Mouse (Mus musculus) lung, embryonic 14.5 days (tissue): Measurements from ENCODE around the gene Pknox2. TPM values are rescaled to one million over a fixed set of nuclear protein-coding genes. Genes with fewer than 3 reads are reported as not detected.
A peak's percentile ranks its signal among the peaks of the same experiment; 100 is the strongest.

Experiments
- ATAC-seq: fragments of 200-750 bp; cut with Nextera tagmentation; 2 replicates; pipeline ENCODE4 v1.8.0; 2017; ENCODE audit warnings: mild to moderate bottlenecking, moderate TSS enrichment, moderate library complexity; ENCODE audit not compliant: insufficient read depth
- DNase-seq: peaks from one replicate; pipeline ENCODE4 v3.0.0-alpha.2; 2015
- H3K27ac ChIP-seq: fragments of 300-500 bp; sonication (generic); 2 replicates; pipeline ENCODE4 v1.5.1; 2014; ENCODE audit warnings: low read depth, mild to moderate bottlenecking, moderate library complexity
- H3K27me3 ChIP-seq: fragments of 300-500 bp; sonication (generic); 2 replicates; pipeline ENCODE4 v1.6.1; 2014; ENCODE audit warnings: low read length, control low read depth; ENCODE audit not compliant: insufficient read depth
- H3K36me3 ChIP-seq: fragments of 300-500 bp; sonication (generic); 2 replicates; pipeline ENCODE4 v1.6.1; 2014; ENCODE audit warnings: control low read depth; ENCODE audit not compliant: insufficient read depth
- H3K4me1 ChIP-seq: fragments of 300-500 bp; sonication (generic); 2 replicates; pipeline ENCODE4 v1.6.1; 2014; ENCODE audit warnings: antibody characterized with exemption, control low read depth; ENCODE audit not compliant: insufficient read depth
- H3K4me2 ChIP-seq: fragments of 300-500 bp; sonication (generic); 2 replicates; pipeline ENCODE4 v1.6.1; 2014; ENCODE audit warnings: mild to moderate bottlenecking
- H3K4me3 ChIP-seq: fragments of 300-500 bp; sonication (generic); 2 replicates; pipeline ENCODE4 v1.5.1; 2014; ENCODE audit warnings: low read depth, low read length
- H3K9ac ChIP-seq: fragments of 300-500 bp; sonication (generic); 2 replicates; pipeline ENCODE4 v1.6.1; 2014
- H3K9me3 ChIP-seq: fragments of 300-500 bp; sonication (generic); 2 replicates; pipeline ENCODE4 v1.6.1; 2016; ENCODE audit warnings: low read depth, low read length, control low read depth
- CTCF ChIP-seq: IDR thresholded peaks from 2 replicates; pipeline ENCODE4 v1.5.1; 2016; ENCODE audit warnings: antibody characterized with exemption, low read depth
- WGBS: fragments of 180-500 bp; shearing (Covaris S2); extraction: QIAGEN DNeasy Blood & Tissue Kit; methylation state at CpG from one replicate; pipeline ENCODE4 v1.1.7; 2014; 5-methylcytosine and 5-hydroxymethylcytosine counted together
- polyA plus RNA-seq: library from polyadenylated mRNA; unstranded; fragments of >200 nt; fragmentation: Nextera tagmentation; extraction: Ambion mirVana; gene quantifications from 2 replicates; pipeline ENCODE4 v1.2.1, GENCODE M21; 2014

The Pknox2 gene
- polyA plus RNA-seq, 1 experiment from 2014 or later = 7.1 TPM

- no peak overlapping the region for H3K4me2 ChIP-seq
Measured at GRCm38 (mm10) chr9:37140464-37141181, 6.6 kb downstream of the Pknox2 start.

GRCm38 (mm10) chr9:37139514-37139913 lies 7.7 kb downstream of the Pknox2 start:
- 2% methylated on average over 8 of the region's 8 CpGs for WGBS
- H3K9me3 ChIP-seq = no peaks in the 10 kb centered on the region

More at GRCm38 (mm10) chr9:37140464-37141181, 6.6 kb downstream of the Pknox2 start:
- Histone ChIP-seq H3K27ac (no peak overlapping the region), H3K9me3 (no peaks in the 10 kb centered on the region), H3K9ac (no peak overlapping the region), H3K4me1 (peaks cover 21% of the 10 kb centered on the region), H3K4me3 (no peak overlapping the region), H3K36me3 (no peaks in the 10 kb centered on the region), H3K27me3 (no peaks in the 10 kb centered on the region)
- TF ChIP-seq CTCF = no peak
- no peak for ATAC-seq
- DNase-seq = no peak
- WGBS = 38% methylated on average over 5 of the region's 5 CpGs

GRCm38 (mm10) chr9:37138883-37139282 lies 8.3 kb downstream of the Pknox2 start:
- H3K4me2 ChIP-seq = no peak overlapping the region
- no peak overlapping the region for H3K9ac ChIP-seq
- H3K36me3 ChIP-seq = no peaks in the 10 kb centered on the region
- no peaks in the 10 kb centered on the region for H3K9me3 ChIP-seq
- no peak for TF ChIP-seq CTCF
- no peak overlapping the region for H3K27ac ChIP-seq
- WGBS = 46% methylated on average over 4 of the region's 4 CpGs
- ATAC-seq = no peak
- no peaks in the 10 kb centered on the region for H3K27me3 ChIP-seq
- no peak for DNase-seq
- H3K4me3 ChIP-seq = no peak overlapping the region
- H3K4me1 ChIP-seq = peaks cover 19% of the 10 kb centered on the region

More at GRCm38 (mm10) chr9:37139514-37139913, 7.7 kb downstream of the Pknox2 start:
- H3K27me3 ChIP-seq = no peaks in the 10 kb centered on the region
- peak; percentile 61 for DNase-seq
- H3K27ac ChIP-seq = no peak overlapping the region
- H3K9ac ChIP-seq = no peak overlapping the region
- no peak overlapping the region for H3K4me3 ChIP-seq
- no peak for TF ChIP-seq CTCF
- peak; percentile 73 for ATAC-seq
- H3K36me3 ChIP-seq = no peaks in the 10 kb centered on the region
- H3K4me1 ChIP-seq = peaks cover 19% of the 10 kb centered on the region
- peak overlapping the region; percentile 45 for H3K4me2 ChIP-seq

- TF ChIP-seq CTCF = no peak
- no peaks in the 10 kb centered on the region for H3K27me3 ChIP-seq
- ATAC-seq = no peak
Measured at GRCm38 (mm10) chr9:37136340-37136739, 10.9 kb downstream of the Pknox2 start.

GRCm38 (mm10) chr9:37133495-37133894 lies 13.7 kb downstream of the Pknox2 start:
- Histone ChIP-seq H3K9ac (no peak overlapping the region), H3K9me3 (no peaks in the 10 kb centered on the region), H3K36me3 (no peaks in the 10 kb centered on the region), H3K27me3 (no peaks in the 10 kb centered on the region), H3K27ac (no peak overlapping the region), H3K4me1 (no peaks in the 10 kb centered on the region), H3K4me2 (no peak overlapping the region), H3K4me3 (no peak overlapping the region)
- no peak for TF ChIP-seq CTCF
- DNase-seq (no peak), ATAC-seq (no peak)
- WGBS = 81% methylated on average over 7 of the region's 7 CpGs

More at GRCm38 (mm10) chr9:37136340-37136739, 10.9 kb downstream of the Pknox2 start:
- Histone ChIP-seq H3K9me3 (no peaks in the 10 kb centered on the region), H3K9ac (no peak overlapping the region), H3K4me3 (no peak overlapping the region), H3K4me2 (no peak overlapping the region), H3K4me1 (peaks cover 16% of the 10 kb centered on the region), H3K27ac (no peak overlapping the region), H3K36me3 (no peaks in the 10 kb centered on the region)
- WGBS = 69% methylated on average over 13 of the region's 13 CpGs
- DNase-seq = no peak

GRCm38 (mm10) chr9:37129046-37129445 lies 18.2 kb downstream of the Pknox2 start:
- H3K4me1 ChIP-seq = no peaks in the 10 kb centered on the region
- WGBS = 92% methylated on average over 6 of the region's 6 CpGs
- H3K9me3 ChIP-seq = no peaks in the 10 kb centered on the region
- H3K36me3 ChIP-seq = no peaks in the 10 kb centered on the region
- H3K9ac ChIP-seq = no peak overlapping the region
- no peak overlapping the region for H3K4me2 ChIP-seq
- DNase-seq = no peak
- H3K27me3 ChIP-seq = no peaks in the 10 kb centered on the region
- no peak for TF ChIP-seq CTCF
- ATAC-seq = no peak
- no peak overlapping the region for H3K27ac ChIP-seq
- H3K4me3 ChIP-seq = no peak overlapping the region

GRCm38 (mm10) chr9:37126197-37126596 lies 21.0 kb downstream of the Pknox2 start:
- DNase-seq = no peak
- ATAC-seq = no peak
- Histone ChIP-seq H3K4me2 (no peak overlapping the region), H3K4me3 (no peak overlapping the region), H3K27ac (no peak overlapping the region), H3K27me3 (no peaks in the 10 kb centered on the region), H3K9ac (no peak overlapping the region), H3K9me3 (no peaks in the 10 kb centered on the region), H3K36me3 (no peaks in the 10 kb centered on the region), H3K4me1 (no peaks in the 10 kb centered on the region)
- WGBS = 86% methylated on average over 2 of the region's 2 CpGs
- TF ChIP-seq CTCF = no peak
